Mouse (Mus musculus): Measurements from ENCODE around the gene Nemp2.
A peak's percentile ranks its signal among the peaks of the same experiment; 100 is the strongest.

Gene Nemp2

DNA sequence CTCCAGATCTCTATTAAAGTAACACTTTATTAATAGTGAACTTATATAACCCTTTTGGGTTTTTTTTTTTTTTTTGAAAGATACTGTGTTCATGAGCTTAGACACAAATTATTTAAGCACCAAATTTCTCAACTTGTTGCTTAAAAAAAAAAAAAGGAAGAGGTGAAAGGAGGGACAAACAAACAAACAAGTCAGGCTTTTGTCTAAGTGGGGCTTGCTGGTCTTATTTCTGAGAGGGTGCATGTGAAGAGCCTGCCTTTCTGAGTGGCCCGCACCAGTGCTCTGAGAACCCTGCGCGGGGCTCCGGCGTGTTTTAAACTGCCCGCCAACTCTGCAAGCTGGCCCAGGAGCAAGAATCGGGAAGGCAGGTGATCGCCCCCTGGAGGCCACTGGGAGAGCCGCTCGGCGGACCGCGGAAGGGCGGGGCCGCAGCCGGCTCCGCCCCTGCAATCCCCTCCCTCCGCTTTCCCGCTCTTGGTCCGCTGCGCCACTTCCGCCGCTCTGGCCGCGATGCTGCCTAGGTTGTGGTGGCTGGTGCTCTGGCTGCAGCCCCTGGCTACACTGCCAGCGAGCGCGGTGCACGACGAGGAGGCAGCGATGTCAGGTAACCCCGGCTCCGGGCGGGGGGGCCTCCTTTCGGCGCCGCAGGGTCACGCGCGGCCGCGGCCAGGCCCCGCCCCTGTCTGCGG is at the start of gene Nemp2:
Gene Nemp2, plus strand, starts transcription at position 456 of the 689 bp plus-strand sequence.
- peak; percentile 92 to 95 for DNase-seq (ENCODE audit: low spot score in 2 of 2)

DNA sequence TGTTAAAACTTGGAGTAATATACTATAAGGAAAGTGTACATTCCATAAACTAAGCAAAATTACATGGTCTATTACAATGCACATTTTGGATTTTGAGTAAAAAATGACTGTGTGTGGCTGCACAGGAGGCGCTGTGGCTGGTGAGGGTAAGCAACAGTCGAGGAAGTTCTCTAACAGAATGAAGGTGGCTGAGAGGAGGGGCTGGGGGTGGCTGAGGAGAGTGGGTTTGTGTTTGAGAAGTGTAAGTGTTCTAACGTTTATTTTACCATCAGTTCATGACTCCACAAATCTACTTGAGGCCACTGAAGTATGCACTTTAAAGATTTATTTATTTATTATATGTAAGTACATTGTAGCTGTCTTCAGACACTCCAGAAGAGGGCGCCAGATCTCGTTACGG is 48.8 kb upstream of the Nemp2 start:
- DNase-seq (ENCODE audit: low spot score in 2 of 2), result no peak

DNA sequence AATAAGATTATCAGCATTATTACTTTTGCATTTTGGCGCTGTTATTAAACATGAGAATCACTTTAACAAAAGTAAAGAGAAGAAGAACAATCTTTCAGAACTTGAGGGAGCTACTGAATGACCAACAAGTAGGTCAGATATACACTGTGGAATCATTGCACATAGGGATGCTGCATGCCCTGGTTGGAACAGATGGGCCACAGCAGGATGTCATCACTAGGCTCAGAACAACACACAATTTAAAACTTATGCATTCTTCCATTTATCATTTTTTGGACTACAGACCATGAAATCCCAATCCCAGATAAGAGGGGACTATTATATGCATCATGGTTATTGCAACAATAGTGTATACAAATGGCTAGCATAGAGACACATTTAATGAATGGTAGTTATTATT is 47.6 kb upstream of the Nemp2 start:
- DNase-seq (ENCODE audit: low spot score in 2 of 2), result no peak

DNA sequence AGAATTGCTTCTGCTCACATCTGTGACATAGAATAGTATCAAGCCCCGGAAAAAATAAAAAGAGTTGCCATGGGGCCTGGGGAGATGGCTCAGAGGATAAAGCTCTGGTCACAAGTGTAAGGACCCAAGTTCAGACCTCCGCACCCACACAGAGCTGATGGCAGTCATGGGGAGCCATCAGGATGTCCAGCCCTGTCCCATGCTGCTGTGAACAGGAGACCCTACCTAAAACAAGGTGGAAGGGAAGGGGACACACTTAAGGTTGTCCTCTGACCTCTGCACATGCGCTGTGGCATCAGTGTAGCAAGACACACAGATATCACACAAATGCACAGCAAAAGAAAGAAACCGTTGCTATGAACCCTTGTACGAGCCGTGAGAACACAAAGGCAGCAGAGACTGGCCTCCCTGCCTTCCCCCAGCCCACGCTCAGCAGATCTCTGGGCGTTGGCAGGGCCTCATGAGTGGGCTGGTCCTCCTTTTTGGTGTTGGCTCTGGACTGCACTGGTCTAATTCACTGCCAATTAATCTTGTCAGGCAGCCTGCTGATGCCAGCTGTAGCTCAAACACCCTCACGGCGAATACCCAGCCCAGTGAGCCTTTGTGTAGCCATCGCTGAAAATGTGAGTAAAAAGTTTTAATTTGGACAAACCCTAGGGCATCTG is 33.4 kb upstream of the Nemp2 start:
- DNase-seq (ENCODE audit: low spot score in 2 of 2), result peak; percentile 67 to 72

DNA sequence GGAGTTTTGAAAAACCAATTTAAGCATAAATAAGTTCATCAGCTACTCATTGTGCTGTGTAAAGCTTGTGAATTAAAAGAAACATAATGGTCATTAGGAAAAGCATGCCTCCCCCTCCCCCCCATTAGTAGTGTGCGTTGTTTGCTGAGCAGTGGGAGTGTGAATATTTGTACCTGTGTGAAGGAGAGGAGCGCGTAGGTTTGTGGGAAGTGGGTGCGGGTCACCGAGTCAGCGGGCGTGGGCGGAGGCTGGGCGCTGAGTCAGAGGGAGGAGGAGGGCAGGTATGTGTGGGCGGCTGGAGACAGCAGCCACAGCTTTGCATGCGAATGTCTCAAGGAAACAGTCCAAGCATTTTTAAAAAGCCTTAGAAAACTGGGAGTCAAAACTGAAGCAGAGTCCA is 32.7 kb upstream of the Nemp2 start:
- DNase-seq (ENCODE audit: low spot score in 2 of 2), result peak; percentile 54 to 56

DNA sequence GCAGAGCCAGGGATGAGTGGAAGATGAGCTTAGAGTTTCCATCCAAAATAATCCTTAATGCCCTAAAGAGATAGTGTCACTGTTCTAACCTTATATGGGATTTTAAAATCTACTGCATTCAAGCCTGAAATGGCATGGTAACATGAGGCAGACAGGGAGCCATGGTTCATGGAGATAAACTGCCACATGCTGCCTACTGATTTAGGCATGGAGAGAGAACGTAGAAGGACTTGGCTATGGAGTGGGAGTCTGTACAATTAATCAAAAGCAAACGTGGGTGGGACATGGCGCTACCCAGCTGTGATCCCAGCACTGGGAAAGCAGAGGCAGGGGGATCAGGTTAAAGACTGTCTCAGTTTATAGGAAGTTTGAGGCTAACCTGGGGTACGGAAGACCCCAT is 32.1 kb upstream of the Nemp2 start:
- DNase-seq (ENCODE audit: low spot score in 2 of 2), result no peak

DNA sequence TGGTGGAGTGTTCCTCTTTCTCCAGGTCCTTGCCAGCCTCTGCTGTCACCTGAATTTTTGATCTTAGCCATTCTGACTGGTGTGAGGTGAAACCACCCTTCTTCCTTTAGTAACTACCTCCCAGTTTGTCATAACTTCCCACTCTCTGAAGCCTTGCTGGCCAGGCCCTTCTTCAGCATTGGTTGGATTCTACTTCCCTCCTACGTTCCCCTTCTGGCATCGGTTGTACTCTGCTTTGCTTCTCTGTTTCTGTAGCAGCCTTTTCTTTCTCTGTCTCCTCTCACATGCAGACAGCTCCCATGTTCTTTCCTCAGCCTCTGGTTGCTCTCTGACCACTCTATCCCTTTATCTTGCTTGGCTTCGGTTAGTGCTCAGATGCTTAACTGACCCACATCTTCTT is 29.0 kb upstream of the Nemp2 start:
- no peak for DNase-seq (ENCODE audit: low spot score in 2 of 2)

DNA sequence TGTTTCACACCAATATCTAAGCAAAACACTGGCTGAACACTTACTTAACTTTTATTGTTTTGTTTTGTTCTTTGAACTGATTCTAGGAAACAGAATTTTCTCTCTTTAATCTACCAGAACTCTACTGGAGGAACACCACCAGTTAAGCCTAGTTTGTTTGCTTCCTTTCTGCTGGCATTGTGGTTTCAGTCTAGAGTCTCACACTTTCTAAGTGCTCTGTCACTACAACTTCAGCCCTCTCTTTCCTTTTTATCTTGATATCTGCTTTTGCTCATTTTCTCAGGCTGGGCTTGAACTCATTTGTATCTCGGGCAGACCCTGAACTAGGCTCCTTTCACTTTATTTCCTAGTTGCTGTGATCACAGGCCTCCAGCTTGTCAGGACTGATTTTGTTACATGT is 22.8 kb upstream of the Nemp2 start:
- no peak for DNase-seq (ENCODE audit: low spot score in 2 of 2)

DNA sequence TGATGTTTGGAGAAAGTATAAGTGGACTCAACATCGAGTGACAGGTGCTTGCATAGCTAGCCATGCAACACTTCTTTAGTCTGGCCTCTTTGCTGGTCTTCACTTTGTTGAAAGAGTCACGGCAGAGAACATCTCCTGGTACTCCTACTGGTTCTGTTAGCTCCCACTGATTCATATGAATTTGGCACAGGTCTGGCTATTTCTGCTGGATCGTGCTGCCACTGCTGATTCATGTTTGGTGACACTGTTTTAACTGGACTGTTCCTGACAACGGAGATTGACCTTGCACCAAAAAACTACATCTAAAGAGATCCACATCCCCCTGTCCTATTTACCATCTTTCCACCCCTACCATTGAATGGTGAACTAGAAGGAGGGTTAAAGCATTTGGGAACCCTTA is 22.0 kb upstream of the Nemp2 start:
- DNase-seq (ENCODE audit: low spot score in 2 of 2), result no peak

DNA sequence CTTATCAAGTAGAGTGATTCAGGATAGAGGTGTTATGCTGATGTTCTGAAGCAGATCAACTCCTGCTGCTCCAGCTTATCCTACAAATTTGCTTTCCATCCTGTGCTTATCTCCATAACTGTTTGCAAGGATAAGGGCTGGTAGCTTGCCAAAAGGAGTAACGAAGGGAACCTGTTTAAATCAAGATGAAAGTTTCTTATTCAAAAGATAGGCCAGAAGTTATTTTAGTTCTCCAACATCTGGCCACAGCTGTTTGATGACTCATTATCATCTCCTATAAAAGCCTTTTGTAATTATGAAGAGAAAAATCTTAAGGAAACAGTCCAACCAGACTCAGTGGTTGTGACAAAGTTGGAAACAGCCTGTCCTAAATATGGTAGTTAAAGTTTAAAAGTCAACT is 12.3 kb upstream of the Nemp2 start:
- DNase-seq (ENCODE audit: low spot score in 2 of 2), result no peak

DNA sequence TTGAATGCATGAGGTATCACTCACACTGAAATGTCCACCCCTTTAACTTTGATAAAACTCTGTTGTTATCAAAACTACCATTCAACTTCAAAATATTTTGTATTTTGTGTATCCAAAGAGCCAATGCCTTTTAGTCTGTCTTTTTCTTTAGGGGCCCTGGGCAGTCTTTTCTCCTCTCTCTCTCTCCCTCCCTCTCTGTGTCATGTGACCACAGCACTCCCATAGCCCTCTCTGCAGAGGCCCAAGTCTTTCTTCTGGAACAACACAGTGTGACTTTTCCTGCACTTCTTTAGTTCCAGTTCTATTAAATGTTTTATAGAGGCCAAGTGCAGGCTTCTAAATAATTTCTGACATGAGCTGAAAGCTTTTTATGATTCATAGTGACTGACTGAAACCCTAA is 10.1 kb upstream of the Nemp2 start:
- DNase-seq (ENCODE audit: low spot score in 2 of 2), result no peak

DNA sequence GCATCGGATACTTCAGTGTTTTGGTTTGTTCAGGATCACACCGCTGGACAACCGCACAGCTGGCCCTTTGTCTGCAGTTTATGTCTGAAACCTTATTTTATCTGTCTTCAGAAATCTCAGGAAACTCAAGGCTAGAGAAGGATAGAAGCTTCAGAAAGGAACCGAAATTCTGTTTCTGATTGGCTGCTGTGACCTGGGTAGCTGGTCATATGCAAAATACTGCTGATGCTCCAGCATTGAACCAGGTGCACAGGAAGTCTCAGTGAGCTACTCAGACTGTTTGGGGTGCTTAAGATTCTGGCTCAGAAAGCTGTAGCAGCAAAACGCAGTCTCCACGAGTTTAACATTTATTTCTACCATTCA is 415 bp downstream of the Nemp2 start:
- no peak for DNase-seq (ENCODE audit: low spot score in 2 of 2)

DNA sequence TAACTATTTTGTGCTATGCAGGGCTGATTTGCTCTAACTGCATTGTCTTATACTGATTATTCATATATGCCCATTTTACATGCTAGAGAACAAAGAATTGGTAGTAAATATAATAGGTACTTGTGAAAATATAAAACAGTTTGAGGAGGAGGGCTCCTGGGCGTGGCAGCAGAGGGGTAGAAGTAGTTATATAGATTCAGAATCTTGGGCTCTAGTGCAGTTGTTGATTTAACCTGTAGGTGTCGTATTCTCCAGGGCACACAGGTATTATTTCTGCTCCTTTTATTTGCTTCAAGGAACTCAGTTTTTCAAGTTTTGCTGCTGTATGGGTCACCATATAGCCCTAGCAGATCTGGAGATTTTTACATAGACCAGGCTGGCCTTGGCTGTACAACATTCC is 1.1 kb downstream of the Nemp2 start:
- no peak for DNase-seq (ENCODE audit: low spot score in 2 of 2)

DNA sequence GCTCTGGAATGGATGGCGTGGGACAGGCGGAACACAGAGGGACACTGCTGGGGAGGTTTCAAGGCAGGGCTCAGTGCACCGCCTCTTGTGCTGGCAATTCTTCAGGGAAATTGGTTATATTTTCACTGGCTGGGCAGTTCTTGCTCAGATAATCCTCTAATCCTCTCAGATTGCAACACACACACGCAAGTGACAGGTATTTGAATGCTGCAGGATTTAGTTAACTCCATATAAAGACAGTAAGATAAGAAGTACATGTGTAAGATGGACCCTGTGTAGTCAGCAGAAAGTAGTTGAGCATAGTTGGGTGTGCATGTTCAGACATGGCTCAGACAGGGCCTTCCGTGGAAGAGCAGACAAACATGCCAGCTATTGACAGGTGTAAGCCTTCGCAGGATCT is 3.7 kb downstream of the Nemp2 start:
- no peak for DNase-seq (ENCODE audit: low spot score in 2 of 2)

DNA sequence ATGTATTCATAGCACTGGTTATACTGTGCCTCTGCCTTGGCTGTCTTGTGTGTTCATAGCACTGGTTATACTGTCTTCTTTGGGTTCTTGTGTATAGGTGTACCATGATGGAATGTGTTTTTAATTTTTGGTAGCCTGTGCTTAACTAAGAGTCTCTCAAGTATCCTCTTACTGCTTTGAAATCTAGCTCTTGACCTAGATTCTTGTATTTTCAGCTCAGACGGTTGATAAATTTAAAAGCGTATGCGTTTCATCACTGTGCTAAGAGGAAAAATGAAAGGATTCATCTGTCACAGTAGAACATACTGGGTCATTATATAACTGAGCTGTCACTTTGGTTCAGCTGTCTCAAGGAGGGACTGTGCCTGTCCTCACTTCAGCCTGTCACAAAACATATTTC is 5.4 kb downstream of the Nemp2 start:
- no peak for DNase-seq (ENCODE audit: low spot score in 2 of 2)

DNA sequence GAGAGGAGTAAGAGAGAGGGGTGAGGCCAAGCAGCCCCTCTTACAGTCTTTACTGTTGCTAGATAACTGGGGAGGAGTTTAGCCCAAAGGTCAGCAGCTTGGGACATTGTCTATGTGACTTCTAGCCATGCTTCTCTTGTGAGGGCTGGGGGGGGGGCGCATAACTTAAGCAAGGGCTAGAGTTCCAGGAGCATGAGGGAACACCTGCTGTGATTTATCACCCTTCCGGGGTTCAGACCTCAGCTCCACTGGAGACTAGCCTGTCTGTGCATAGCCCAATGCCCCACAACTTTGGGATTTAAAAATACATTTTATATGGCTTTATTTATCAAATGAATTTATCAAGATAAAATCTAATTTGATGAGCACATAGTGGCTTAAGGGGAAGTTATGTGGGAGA is 7.6 kb downstream of the Nemp2 start:
- DNase-seq (ENCODE audit: low spot score in 2 of 2), result no peak

DNA sequence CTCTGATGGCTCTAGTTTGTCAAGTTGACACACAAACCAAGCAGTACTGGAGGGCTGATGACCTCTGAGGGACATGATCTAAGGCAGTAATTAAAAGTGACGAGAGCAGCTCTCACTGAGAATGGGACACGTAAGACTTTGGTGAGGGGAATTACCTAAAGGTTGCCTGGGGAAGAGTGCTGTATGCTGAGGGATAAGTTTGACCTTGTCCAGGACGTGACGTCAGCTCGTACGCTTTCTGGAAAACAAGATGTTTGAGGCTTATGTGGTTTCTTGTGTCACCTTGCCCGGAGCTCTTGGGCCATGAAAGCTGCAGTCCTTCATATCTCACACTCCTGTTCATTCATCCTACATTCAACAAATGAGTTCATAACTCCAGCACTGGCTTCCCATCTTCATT is 8.6 kb downstream of the Nemp2 start:
- DNase-seq (ENCODE audit: low spot score in 2 of 2), result no peak

DNA sequence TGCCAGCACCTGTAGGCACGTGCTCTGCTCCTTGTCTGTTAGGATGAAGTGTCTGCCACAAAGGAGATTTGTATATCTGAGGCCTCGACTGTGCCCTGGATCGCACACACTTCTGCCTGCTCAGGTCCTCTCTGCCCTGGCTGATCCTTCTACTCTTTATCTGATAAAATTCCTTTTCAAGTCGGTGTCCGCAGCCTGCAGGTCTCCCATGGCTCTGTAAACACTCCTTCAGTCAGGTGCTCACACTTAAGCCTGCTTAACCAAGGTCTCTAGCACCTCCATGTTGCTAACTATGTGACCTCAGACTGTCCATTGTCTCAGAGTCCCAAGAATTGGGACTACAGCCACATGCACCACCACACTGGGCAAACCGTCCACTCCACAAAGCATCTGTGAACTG is 9.8 kb downstream of the Nemp2 start:
- DNase-seq (ENCODE audit: low spot score in 2 of 2), result no peak

DNA sequence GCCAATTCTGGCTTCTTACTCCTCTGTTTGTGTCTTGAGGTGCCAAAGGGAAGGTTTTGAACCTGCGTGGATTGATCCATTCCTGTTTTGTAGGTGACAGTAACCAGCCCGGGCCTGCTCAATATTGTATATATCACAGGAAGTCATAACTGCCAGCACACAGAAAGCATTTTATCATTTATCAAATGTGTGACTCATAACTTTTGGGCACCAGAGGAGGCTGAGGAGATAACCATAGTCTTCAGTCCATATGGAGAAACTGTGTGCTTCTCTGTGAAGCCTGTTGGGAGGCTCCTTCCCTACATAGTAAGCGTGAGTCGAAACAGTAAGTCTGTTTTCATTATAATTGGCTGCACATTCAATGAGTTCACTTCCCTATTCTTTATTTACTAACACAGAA is 10.2 kb downstream of the Nemp2 start:
- DNase-seq (ENCODE audit: low spot score in 2 of 2), result no peak

DNA sequence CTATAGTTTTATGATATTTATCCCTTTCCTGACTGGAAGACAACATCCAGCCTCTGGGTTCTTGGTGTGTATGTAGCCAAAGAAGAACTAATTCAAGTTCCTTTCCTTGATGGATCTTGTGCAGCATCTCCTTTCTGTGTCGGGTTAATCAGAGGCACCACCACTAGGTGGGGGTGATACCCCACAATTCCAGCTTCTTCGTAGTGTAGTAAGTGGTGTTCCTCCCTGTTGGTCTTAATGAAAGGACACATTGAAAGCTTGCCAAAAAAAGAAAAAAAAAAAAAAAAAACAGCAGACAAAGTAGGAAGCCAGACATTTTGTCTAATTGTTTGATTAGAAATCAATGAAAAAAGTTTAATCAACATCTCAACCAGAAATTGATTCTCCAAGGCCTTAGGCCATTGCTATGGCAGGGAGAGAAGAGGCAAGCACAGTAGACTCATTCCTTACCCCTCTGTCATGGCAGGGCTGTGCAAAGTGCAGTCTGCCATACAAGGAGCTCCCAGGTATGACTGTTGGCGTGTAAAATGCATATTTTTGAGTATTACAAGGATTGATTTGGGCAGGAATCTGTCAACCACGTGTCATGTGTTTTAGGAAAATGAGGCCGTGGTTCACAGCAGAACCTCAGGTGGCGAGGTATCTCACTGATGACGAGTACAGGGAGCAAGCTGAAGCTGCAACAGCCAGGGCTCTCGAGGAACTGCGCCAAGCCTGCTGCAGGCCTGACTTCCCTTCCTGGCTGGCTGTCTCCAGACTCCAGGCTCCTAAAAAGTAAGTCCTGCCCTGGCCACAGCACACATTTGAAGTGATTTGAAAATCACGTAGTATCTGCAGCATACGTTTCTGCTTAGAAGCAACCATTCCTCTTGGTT is 17.9 kb downstream of the Nemp2 start:
- DNase-seq (ENCODE audit: low spot score in 2 of 2), result peak; percentile 86 to 87

DNA sequence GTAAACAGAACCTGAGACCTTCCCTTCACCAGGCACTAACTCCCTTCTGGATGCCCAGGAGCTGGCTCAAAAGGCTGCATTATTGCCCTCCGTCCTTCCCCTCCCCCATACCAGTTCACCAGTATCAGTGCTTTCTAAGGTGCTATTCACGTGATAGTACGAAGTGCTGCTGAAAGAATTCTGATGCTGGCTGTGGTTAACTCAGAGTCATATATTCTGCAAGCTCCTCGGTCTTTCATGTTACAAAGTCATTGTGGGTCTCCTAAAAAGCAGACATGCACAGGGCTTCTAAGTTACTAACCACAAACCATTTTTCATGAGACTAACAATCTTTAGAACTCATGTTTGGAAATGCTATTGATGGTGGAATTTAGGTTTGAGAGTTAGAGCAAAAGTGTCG is 19.6 kb downstream of the Nemp2 start:
- DNase-seq (ENCODE audit: low spot score in 2 of 2), result no peak

DNA sequence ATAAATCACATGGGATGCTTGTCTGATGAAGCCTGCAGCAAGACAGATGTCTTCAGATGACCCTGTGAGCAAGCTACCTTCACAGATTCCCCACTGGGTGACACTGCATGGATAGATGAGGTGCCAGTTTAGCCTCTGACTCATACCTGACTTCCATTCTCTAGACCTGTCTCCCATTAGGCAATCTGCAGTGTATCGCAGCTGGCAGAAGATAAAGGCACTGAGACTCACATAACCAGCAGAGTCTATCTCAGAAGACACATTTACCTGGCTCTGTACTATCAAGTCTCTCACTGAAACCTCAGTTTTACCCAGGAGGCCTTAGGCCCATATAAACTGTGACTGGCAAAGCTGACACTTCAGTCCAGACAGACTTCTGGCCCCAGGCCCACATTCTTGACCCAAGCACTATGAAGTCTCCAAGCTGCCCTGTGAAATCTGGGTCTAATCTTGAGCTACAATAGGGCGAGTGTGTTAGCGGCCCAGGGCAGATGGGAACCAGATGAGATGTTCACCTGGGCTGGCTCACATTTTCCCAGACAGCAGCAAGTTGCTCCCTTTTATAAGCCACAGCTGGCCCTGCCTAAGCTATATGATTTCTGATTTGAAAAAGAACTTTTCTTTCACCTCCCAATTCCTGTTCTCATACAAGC is 22.2 kb downstream of the Nemp2 start:
- DNase-seq (ENCODE audit: low spot score in 2 of 2), result no peak
